Mouse (Mus musculus): ENCODE data around the gene Arhgef33. TPM values are rescaled to one million over a fixed set of nuclear protein-coding genes. Genes with fewer than 3 reads are reported as not detected.

The Arhgef33 gene
- polyA plus RNA-seq, 1 experiment from 2014 or later, result 1.1 TPM

DNA sequence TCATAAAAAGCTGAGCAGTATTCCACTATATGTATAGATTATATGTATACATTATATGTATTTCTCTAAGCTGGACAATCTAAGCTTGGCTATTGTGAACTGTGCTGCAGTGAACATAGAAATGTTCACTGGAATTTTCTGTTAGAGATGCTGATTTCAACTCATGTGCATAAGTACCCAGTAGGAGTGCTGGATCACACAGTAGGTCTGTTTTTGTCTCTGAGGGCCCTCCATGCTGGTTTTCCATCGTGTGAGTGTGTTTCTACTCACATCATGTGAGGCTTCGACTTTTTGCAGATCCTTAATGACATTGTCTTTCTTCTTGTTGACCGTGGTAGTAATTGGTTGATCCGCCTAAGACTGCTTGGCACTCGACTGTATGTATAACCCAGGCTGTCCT is 8.4 kb upstream of the Arhgef33 start:
- H3K9ac ChIP-seq (replicated peaks), result no peak overlapping the region
- no peak overlapping the region for H3K4me2 ChIP-seq (replicated peaks)
- H3K4me1 ChIP-seq, result no peaks in the 10 kb centered on the region
- H3K27me3 ChIP-seq, result no peaks in the 10 kb centered on the region
- H3K36me3 ChIP-seq, result no peaks in the 10 kb centered on the region
- H3K9me3 ChIP-seq, result no peaks in the 10 kb centered on the region
- H3K27ac ChIP-seq (replicated peaks), result no peak overlapping the region
- WGBS, result 85% methylated on average over 5 of the region's 5 CpGs
- ATAC-seq (replicated peaks), result no peak
- H3K4me3 ChIP-seq, result no peak overlapping the region

- ATAC-seq (replicated peaks), result no peak
- Histone ChIP-seq H3K9ac (replicated peaks) (no peak overlapping the region), H3K4me1 (peaks cover 6% of the 10 kb centered on the region; the same call in 1 of the 2 replicates), H3K4me2 (replicated peaks) (no peak overlapping the region), H3K27ac (replicated peaks) (no peak overlapping the region), H3K36me3 (no peaks in the 10 kb centered on the region), H3K27me3 (no peaks in the 10 kb centered on the region), H3K4me3 (no peak overlapping the region), H3K9me3 (no peaks in the 10 kb centered on the region)
- WGBS, result 24% methylated on average over 9 of the region's 9 CpGs
Measured at GRCm38 (mm10) chr17:80311761-80312160, 4.6 kb downstream of the Arhgef33 start.

GRCm38 (mm10) chr17:80312405-80312804 is 5.2 kb downstream of the Arhgef33 start:
- H3K9me3 ChIP-seq, result no peaks in the 10 kb centered on the region
- no peak overlapping the region for H3K4me2 ChIP-seq (replicated peaks)
- no peaks in the 10 kb centered on the region for H3K27me3 ChIP-seq
- 81% methylated on average over 4 of the region's 4 CpGs for WGBS
- H3K36me3 ChIP-seq, result no peaks in the 10 kb centered on the region
- H3K9ac ChIP-seq (replicated peaks), result no peak overlapping the region
- H3K4me1 ChIP-seq, result peaks cover 6% of the 10 kb centered on the region; the same call in 1 of the 2 replicates
- no peak for ATAC-seq (replicated peaks)
- no peak overlapping the region for H3K4me3 ChIP-seq
- H3K27ac ChIP-seq (replicated peaks), result no peak overlapping the region

GRCm38 (mm10) chr17:80322228-80322627 is 15.0 kb downstream of the Arhgef33 start:
- 90% methylated on average over 6 of the region's 6 CpGs for WGBS
- Histone ChIP-seq H3K36me3 (no peaks in the 10 kb centered on the region), H3K4me2 (replicated peaks) (no peak overlapping the region), H3K4me1 (no peaks in the 10 kb centered on the region), H3K27ac (replicated peaks) (no peak overlapping the region), H3K27me3 (no peaks in the 10 kb centered on the region), H3K9me3 (no peaks in the 10 kb centered on the region), H3K9ac (replicated peaks) (no peak overlapping the region), H3K4me3 (no peak overlapping the region)
- no peak for ATAC-seq (replicated peaks)

DNA sequence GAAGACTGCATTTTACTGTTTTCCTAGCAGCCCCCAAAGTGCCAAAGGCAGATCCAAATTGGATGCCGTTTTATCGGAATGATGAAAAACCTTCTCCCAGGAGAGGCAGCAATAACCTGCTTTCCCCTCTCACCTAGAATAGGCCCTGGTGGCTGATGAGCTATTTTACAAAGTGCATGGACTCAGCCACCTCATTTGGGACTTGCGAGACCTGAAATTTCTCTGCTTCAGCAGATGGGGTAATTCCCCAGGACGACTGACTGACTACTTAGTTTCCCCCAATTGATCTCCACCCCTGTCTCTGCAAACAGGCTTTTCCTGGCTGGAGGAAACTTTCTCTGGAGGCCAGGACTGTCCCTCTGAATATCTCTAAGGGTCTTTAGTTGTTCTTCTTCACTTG is 15.8 kb downstream of the Arhgef33 start:
- H3K27me3 ChIP-seq, result no peaks in the 10 kb centered on the region
- ATAC-seq (replicated peaks), result no peak
- whole genome bisulfite sequencing, result 77% methylated on average over 4 of the region's 4 CpGs
- no peaks in the 10 kb centered on the region for H3K36me3 ChIP-seq
- H3K27ac ChIP-seq (replicated peaks), result no peak overlapping the region
- H3K9ac ChIP-seq (replicated peaks), result no peak overlapping the region
- no peaks in the 10 kb centered on the region for H3K9me3 ChIP-seq
- H3K4me3 ChIP-seq, result no peak overlapping the region
- no peaks in the 10 kb centered on the region for H3K4me1 ChIP-seq
- no peak overlapping the region for H3K4me2 ChIP-seq (replicated peaks)

DNA sequence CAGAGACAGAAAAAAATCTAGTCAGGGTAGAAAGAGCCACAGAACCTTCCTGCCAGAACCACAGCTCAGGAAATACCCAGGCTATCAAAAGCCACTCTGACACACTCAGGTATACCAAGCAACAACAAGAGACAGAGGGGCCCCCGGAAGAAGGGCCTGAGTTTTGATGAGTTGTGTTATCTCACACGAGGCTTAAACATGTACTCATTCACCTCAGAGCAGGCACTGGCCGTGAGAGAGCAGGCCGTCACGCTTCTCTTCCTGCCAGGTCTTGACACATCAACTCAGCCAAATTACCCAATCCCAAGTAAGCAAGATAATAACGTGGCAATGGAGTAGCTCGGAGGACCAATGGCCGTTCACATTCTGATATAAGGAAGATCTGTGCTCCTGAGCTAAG is 16.5 kb downstream of the Arhgef33 start:
- no peak overlapping the region for H3K27ac ChIP-seq (replicated peaks)
- H3K27me3 ChIP-seq, result no peaks in the 10 kb centered on the region
- no peaks in the 10 kb centered on the region for H3K9me3 ChIP-seq
- no peak overlapping the region for H3K4me3 ChIP-seq
- no peak overlapping the region for H3K9ac ChIP-seq (replicated peaks)
- no peak overlapping the region for H3K4me2 ChIP-seq (replicated peaks)
- ATAC-seq (replicated peaks), result no peak
- H3K4me1 ChIP-seq, result no peaks in the 10 kb centered on the region
- WGBS, result 83% methylated on average over 8 of the region's 8 CpGs
- no peaks in the 10 kb centered on the region for H3K36me3 ChIP-seq

DNA sequence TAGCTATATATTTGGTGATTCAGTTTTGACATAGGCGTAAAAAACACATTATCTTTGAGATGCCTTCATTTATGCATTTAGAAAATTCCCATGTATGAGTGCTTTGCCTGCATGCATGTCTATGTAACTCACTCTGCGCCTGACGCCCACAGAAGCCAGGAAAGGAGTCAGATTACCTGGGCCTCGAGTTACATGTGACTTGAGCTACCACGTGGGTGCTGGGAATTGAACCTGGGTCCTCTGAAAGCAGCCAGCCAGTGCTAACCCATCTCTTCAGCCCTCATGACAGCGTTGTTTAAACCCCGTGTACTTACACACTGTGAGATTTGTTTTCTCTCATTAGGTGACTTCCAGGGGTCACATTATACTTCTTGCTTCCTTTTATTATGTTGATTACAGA is 17.3 kb downstream of the Arhgef33 start:
- Histone ChIP-seq H3K9ac (replicated peaks) (no peak overlapping the region), H3K4me1 (no peaks in the 10 kb centered on the region), H3K27me3 (no peaks in the 10 kb centered on the region), H3K9me3 (no peaks in the 10 kb centered on the region), H3K36me3 (no peaks in the 10 kb centered on the region), H3K4me2 (replicated peaks) (no peak overlapping the region), H3K27ac (replicated peaks) (no peak overlapping the region), H3K4me3 (no peak overlapping the region)
- ATAC-seq (replicated peaks), result no peak
- WGBS, result 81% methylated on average over 7 of the region's 7 CpGs

- no peak overlapping the region for H3K4me3 ChIP-seq
- H3K36me3 ChIP-seq, result no peaks in the 10 kb centered on the region
- H3K27ac ChIP-seq (replicated peaks), result no peak overlapping the region
- H3K9me3 ChIP-seq, result no peaks in the 10 kb centered on the region
- H3K4me1 ChIP-seq, result no peaks in the 10 kb centered on the region
- no peak for ATAC-seq (replicated peaks)
- H3K27me3 ChIP-seq, result no peaks in the 10 kb centered on the region
- H3K9ac ChIP-seq (replicated peaks), result no peak overlapping the region
- H3K4me2 ChIP-seq (replicated peaks), result no peak overlapping the region
- 94% methylated on average over 5 of the region's 5 CpGs for WGBS
Measured at GRCm38 (mm10) chr17:80325456-80325855, 18.2 kb downstream of the Arhgef33 start.

GRCm38 (mm10) chr17:80326431-80326830 is 19.2 kb downstream of the Arhgef33 start:
- H3K36me3 ChIP-seq, result no peaks in the 10 kb centered on the region
- no peak overlapping the region for H3K27ac ChIP-seq (replicated peaks)
- no peaks in the 10 kb centered on the region for H3K27me3 ChIP-seq
- WGBS, result 71% methylated on average over 3 of the region's 3 CpGs
- no peak overlapping the region for H3K4me3 ChIP-seq
- no peak overlapping the region for H3K9ac ChIP-seq (replicated peaks)
- H3K4me1 ChIP-seq, result no peaks in the 10 kb centered on the region
- no peak overlapping the region for H3K4me2 ChIP-seq (replicated peaks)
- no peaks in the 10 kb centered on the region for H3K9me3 ChIP-seq
- no peak for ATAC-seq (replicated peaks)

DNA sequence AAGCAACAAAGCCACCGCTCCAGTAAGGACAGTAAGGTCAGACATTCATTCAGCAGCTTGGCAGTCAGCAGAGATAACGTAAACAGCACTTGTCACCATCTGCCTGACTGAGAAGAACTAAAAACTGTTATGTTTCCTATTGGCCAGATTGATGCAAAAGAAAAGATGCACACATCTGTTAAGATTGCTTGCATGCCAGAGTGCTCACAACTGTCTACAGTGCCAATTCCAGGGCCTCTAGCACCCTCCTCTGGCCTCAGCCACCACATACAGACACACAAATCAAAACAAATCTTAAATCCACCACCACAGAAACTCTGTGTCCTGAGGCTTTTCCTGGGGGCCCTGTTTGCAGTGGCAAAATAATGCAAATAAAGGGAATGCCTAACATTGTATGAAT is 25.2 kb downstream of the Arhgef33 start:
- H3K4me1 ChIP-seq, result no peaks in the 10 kb centered on the region
- no peak overlapping the region for H3K4me3 ChIP-seq
- no peak overlapping the region for H3K4me2 ChIP-seq (replicated peaks)
- H3K9ac ChIP-seq (replicated peaks), result no peak overlapping the region
- no peak overlapping the region for H3K27ac ChIP-seq (replicated peaks)
- H3K36me3 ChIP-seq, result no peaks in the 10 kb centered on the region
- WGBS, result 76% methylated on average over 2 of the region's 2 CpGs
- H3K27me3 ChIP-seq, result no peaks in the 10 kb centered on the region
- no peaks in the 10 kb centered on the region for H3K9me3 ChIP-seq
- ATAC-seq (replicated peaks), result no peak

GRCm38 (mm10) chr17:80345277-80345676 is 38.1 kb downstream of the Arhgef33 start:
- no peaks in the 10 kb centered on the region for H3K4me1 ChIP-seq
- no peaks in the 10 kb centered on the region for H3K9me3 ChIP-seq
- no peak overlapping the region for H3K27ac ChIP-seq (replicated peaks)
- H3K36me3 ChIP-seq, result no peaks in the 10 kb centered on the region
- H3K9ac ChIP-seq (replicated peaks), result no peak overlapping the region
- no peak for ATAC-seq (replicated peaks)
- H3K4me3 ChIP-seq, result no peak overlapping the region
- H3K27me3 ChIP-seq, result no peaks in the 10 kb centered on the region
- 84% methylated on average over 4 of the region's 4 CpGs for WGBS
- H3K4me2 ChIP-seq (replicated peaks), result no peak overlapping the region

GRCm38 (mm10) chr17:80346591-80347125 is 39.5 kb downstream of the Arhgef33 start:
- Histone ChIP-seq H3K4me2 (replicated peaks) (no peak overlapping the region), H3K36me3 (no peaks in the 10 kb centered on the region), H3K9me3 (no peaks in the 10 kb centered on the region), H3K4me1 (no peaks in the 10 kb centered on the region), H3K27me3 (no peaks in the 10 kb centered on the region), H3K27ac (replicated peaks) (no peak overlapping the region), H3K4me3 (no peak overlapping the region), H3K9ac (replicated peaks) (no peak overlapping the region)
- no peak for ATAC-seq (replicated peaks)
- WGBS, result 23% methylated on average over 11 of the region's 11 CpGs

DNA sequence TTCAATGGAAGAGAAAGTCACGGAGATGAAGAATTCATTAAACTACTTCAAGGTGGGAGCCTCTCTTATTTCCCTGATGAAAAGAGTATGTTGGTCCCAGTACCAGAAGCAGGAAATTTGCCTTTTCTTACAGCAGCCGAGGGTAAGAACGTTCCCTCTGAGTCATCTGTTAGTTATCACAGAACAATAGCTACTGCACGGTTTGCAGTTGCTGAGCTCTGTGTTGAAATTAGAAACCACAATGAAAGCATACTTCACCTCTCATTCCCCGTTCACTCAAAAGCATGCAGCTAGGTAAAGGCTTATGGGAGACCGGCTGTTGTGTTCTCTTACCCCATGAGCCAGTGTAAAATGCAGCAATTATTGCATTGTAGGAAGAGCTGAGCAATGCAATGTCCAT is 40.0 kb downstream of the Arhgef33 start:
- ATAC-seq (replicated peaks), result no peak
- no peak overlapping the region for H3K4me3 ChIP-seq
- no peaks in the 10 kb centered on the region for H3K4me1 ChIP-seq
- H3K27ac ChIP-seq (replicated peaks), result no peak overlapping the region
- no peak overlapping the region for H3K9ac ChIP-seq (replicated peaks)
- no peaks in the 10 kb centered on the region for H3K9me3 ChIP-seq
- no peak overlapping the region for H3K4me2 ChIP-seq (replicated peaks)
- WGBS, result 47% methylated on average over 6 of the region's 6 CpGs
- no peaks in the 10 kb centered on the region for H3K36me3 ChIP-seq
- no peaks in the 10 kb centered on the region for H3K27me3 ChIP-seq

Measured in forebrain, embryonic 15.5 days (tissue).